Mouse (Mus musculus) heart, adult 2 months (tissue): ENCODE data around the gene Gpn2.

Experiments used
- CTCF ChIP-seq: fragments of 200-600 bp; IDR thresholded peaks from 2 replicates; pipeline ENCODE4 v1.8.1; 2022; ENCODE audit warnings: antibody characterized with exemption, mild to moderate bottlenecking, moderate library complexity
- EP300 ChIP-seq: fragments of 200-500 bp; IDR thresholded peaks from 2 replicates; pipeline ENCODE4 v1.6.1; 2011; ENCODE audit warnings: low read depth, low read length, control low read depth; ENCODE audit not compliant: insufficient read depth

DNA sequence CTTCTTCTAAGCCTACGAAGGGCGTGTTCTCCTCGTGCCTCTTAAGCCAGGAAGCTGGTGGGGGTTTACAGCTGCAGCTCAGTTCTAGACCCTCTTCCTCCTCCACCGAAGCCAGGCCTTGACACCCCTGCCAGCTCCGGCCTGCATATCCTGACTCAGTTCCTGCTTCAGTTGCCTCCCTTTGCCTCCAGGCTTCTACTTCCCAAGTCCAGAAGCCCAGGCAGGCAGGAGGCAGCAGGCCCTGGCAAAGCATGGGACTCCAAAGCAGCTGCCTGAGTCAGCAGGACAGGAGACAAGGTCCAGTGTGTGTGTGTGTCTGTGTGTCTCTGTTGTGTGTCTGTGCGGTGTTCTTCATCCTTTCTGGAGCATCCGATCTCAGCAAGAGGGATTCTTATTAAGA lies 20.0 kb downstream of the Gpn2 start:
- TF ChIP-seq CTCF (no peak), EP300 (no peak)
